Mouse (Mus musculus) lung, adult 10 weeks (tissue): ENCODE data around the gene Cenpq. TPM values are rescaled to one million over a fixed set of nuclear protein-coding genes. Genes with fewer than 3 reads are reported as not detected.

Experiments
- polyA plus RNA-seq: library from polyadenylated mRNA; stranded (reverse); fragments of 350-450 nt; fragmentation: Illumina TruSeq; extraction: RNeasy Lipid Tissue Mini Kit (QIAGEN cat#74804); gene quantifications from one replicate; pipeline ENCODE4 v1.2.3, GENCODE M21; 2014; ENCODE audit warnings: low read depth, low replicate concordance; ENCODE audit not compliant: insufficient read depth

Cenpq gene
- 4.1 TPM for polyA plus RNA-seq

DNA sequence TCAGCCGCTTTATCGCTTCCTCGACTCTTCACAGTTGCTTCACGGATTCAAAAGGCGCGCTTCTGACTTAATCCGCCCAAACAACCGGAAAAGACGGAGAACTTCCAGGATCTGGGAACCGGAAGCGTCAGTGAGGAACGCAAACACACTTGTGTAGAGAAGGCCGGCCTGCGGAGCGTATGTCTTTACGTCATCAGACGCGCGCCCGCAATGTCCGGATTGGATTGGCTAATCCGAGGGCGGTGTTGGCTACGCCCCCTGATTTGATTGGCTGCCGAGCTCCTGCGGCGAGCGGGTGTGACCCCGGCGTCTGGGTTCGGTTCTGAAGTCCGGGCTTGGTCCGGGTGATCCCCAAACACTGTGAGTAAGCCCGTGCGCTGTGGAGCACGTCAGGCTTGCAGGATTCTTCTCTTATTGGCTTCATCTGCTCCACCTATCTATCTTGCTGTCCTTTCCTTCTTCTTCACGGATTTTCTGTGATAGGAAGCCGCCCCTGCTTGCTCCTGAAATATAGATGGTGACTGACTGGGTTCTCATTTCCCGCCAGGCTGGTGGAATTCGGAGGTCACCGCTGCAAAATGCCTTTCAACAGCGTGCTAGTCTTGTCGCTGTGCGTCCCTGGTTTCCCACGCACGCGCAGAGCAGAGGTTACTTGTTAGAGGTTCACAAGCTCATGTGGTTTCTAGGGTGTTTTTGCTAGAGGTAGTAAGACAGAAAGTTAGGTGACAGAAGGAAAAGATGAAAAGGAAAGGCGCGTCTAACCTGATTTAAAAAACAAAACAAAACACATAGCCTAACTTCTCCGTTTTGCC is at the start of gene Cenpq, which contains the start of gene Mut:
TSS of gene Cenpq (minus strand) at position 628 of the 812 bp plus-strand sequence.
TSS of gene Mut (plus strand) at position 266 of the 812 bp plus-strand sequence.

DNA sequence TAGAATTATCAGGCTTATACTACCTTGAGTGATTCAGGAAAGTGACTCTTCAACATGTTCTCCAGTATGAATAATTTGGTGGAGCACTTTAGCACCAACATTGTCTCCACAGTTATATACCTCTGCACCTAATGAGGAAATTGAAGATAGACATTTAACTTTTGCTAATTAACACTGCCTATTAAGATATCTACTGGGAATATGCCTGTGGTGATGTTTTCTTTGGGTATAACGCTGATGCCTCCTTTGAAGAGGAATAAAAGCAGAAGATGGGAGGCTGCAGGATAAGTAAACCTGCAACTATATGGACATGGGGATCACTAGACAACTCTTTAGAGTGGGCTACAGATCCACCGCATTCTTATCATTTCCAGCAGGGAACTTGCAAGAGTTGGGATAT is 20.6 kb downstream of the Cenpq start, which contains the start of gene Glyatl3:
TSS of gene Glyatl3 (minus strand) at position 101 of the 400 bp plus-strand sequence.

DNA sequence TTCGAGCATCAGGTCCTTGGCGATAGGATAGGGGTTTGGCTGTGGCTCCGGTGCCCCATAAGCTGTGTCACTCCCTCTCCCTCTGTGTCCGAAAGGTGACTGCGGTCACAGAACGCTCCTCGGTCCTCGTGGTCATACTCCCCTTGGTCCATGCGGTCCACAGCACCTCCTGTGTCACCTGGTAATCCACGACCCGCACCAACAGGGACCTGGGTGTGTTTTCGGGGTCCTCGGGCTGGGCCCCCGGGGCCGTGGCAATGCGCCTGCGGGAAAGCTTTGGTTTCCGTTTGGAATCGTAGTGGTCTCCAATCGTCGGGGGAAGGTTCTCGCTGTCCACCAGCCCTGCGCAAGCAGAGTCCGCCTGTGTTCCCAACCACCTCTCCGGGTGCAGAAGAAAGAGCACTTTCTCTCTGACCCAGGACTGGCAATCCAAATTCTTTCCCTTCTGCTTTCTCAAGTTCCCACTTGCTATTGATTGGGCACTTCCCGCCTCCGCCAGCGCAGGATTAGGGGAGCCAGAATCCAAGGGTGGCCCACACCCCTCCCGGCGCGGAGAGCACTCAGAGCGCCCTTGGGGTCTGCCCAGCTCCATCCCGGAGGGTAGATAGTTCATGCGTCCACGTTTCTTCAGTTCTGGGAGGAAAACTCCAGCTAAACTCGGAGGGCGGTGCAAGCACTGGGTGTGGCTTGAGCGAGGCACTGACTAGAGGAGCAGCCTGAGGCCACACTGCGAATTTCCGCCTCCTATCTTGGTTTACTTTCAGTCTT is 54.7 kb downstream of the Cenpq start, which contains the start of gene 9130008F23Rik:
TSS of gene 9130008F23Rik (minus strand) at position 636 of the 768 bp plus-strand sequence.

Other genes starting within 250 kb of the Cenpq start
- not detected for gene Esp1, start 207.9 kb downstream of the Cenpq start, polyA plus RNA-seq
- gene Crisp2, start 128.0 kb downstream of the Cenpq start, polyA plus RNA-seq, result not detected
- not detected for gene Rhag, start 123.9 kb downstream of the Cenpq start, polyA plus RNA-seq
- 2.4 TPM for gene 9130008F23Rik, start 54.5 kb downstream of the Cenpq start, polyA plus RNA-seq
- not detected for gene Glyatl3, start 20.7 kb downstream of the Cenpq start, polyA plus RNA-seq
- 19.0 TPM for gene Mut, start 362 bp downstream of the Cenpq start, polyA plus RNA-seq